Mouse (Mus musculus) cerebellum, adult 18-20 months (tissue): Measurements from ENCODE around the gene Rgl1.

Experiments used
- DNase-seq, 2 experiments: peaks; one replicate each; pipeline ENCODE4 v3.0.0; 2021

The Rgl1 gene

GRCm38 (mm10) chr1:152578944-152579343 is 187.2 kb downstream of the Rgl1 start:
- DNase-seq = no peak

- peak; percentile 12 to 20 for DNase-seq
Measured at GRCm38 (mm10) chr1:152578108-152578721, 187.9 kb downstream of the Rgl1 start.

- peak in 1 of 2 experiments; percentile 11 for DNase-seq
Measured at GRCm38 (mm10) chr1:152576614-152577144, 189.5 kb downstream of the Rgl1 start.

GRCm38 (mm10) chr1:152575096-152575495 is 191.1 kb downstream of the Rgl1 start:
- no peak for DNase-seq

- no peak for DNase-seq
Measured at GRCm38 (mm10) chr1:152573470-152574059, 192.6 kb downstream of the Rgl1 start.

- DNase-seq = no peak
Measured at GRCm38 (mm10) chr1:152572755-152573469, 193.2 kb downstream of the Rgl1 start.

GRCm38 (mm10) chr1:152571340-152571739 is 194.8 kb downstream of the Rgl1 start:
- no peak for DNase-seq

- DNase-seq = no peak
Measured at GRCm38 (mm10) chr1:152570681-152571080, 195.5 kb downstream of the Rgl1 start.

GRCm38 (mm10) chr1:152563282-152563681 is 202.9 kb downstream of the Rgl1 start:
- DNase-seq = no peak

GRCm38 (mm10) chr1:152562877-152563276 is 203.3 kb downstream of the Rgl1 start:
- DNase-seq = no peak

GRCm38 (mm10) chr1:152560477-152560876 is 205.7 kb downstream of the Rgl1 start:
- DNase-seq = peak; percentile 9 to 13

- DNase-seq = no peak
Measured at GRCm38 (mm10) chr1:152556576-152557281, 209.4 kb downstream of the Rgl1 start.

- DNase-seq = no peak
Measured at GRCm38 (mm10) chr1:152555944-152556573, 210.1 kb downstream of the Rgl1 start.

- DNase-seq = no peak
Measured at GRCm38 (mm10) chr1:152553912-152554547, 212.1 kb downstream of the Rgl1 start.

GRCm38 (mm10) chr1:152550973-152551372 is 215.2 kb downstream of the Rgl1 start:
- no peak for DNase-seq

GRCm38 (mm10) chr1:152550544-152550943 is 215.6 kb downstream of the Rgl1 start:
- DNase-seq = no peak

- no peak for DNase-seq
Measured at GRCm38 (mm10) chr1:152549061-152549738, 217.0 kb downstream of the Rgl1 start.

- DNase-seq = no peak
Measured at GRCm38 (mm10) chr1:152543449-152544159, 222.5 kb downstream of the Rgl1 start.

- DNase-seq = no peak
Measured at GRCm38 (mm10) chr1:152542747-152543378, 223.3 kb downstream of the Rgl1 start.

- no peak for DNase-seq
Measured at GRCm38 (mm10) chr1:152540304-152540887, 225.8 kb downstream of the Rgl1 start.
